In the genomic region with DNA sequence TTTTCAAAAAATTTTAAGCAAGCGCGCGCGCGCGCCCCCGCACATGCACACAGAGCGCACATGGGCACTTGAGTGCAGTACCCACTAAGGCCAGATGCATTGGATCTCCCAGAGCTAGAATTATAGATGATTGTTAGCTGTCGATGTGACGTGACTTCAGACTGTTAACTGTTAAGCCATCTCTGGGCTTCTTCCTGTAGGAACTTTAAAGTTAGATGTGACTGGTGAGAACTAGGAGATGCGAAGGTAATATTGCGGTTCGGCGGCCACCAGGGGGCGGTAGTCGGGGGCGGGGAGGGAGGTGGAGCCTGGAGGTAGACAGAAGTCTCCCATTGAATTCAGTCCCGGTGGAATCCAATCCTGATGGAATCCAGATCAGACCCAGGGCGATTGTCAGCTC, we compare ENCODE assay signal across 8 mouse cellular contexts. TPM values are rescaled to one million over a fixed set of nuclear protein-coding genes. Genes with fewer than 3 reads are reported as not detected.
DNase-seq lines count a peak whose midpoint lies in the region; ATAC-seq and TF ChIP-seq lines count a peak whose summit lies in the region.

No protein-coding gene starts in this region.

- H3K27ac ChIP-seq in embryonic facial prominence, embryonic 11.5 days (replicated peaks; ENCODE audit: low read depth, low read length): no peak overlapping the region
- no peak overlapping the region for H3K27ac ChIP-seq in heart, postnatal 0 days (ENCODE audit: low read depth)

- peak; percentile 62 to 64 for DNase-seq in B cell, adult 2 months
- DNase-seq in Muller cell, postnatal 12 days (ENCODE audit: inconsistent ontology term): peak; percentile 67
- DNase-seq in embryonic facial prominence, embryonic 11.5 days (ENCODE audit: low spot score): peak; percentile 71
- DNase-seq in heart, postnatal 0 days (ENCODE audit: low spot score): no peak
- DNase-seq in layer of hippocampus, postnatal 10 days (ENCODE audit: low spot score in 2 of 2): peak; percentile 71 to 73
- peak; percentile 43 to 72 for DNase-seq in lung, postnatal 4 days
- peak; percentile 90 for DNase-seq in right cerebral cortex, postnatal 4 days
- no peak for DNase-seq in adipocyte (ENCODE audit: low spot score)

- H3K4me3 ChIP-seq in embryonic facial prominence, embryonic 11.5 days (ENCODE audit: low read depth, low read length): no peak overlapping the region
- H3K4me3 ChIP-seq in heart, postnatal 0 days (ENCODE audit: low read depth, low read length): no peak overlapping the region

- H3K9me3 ChIP-seq in embryonic facial prominence, embryonic 11.5 days (replicated peaks; ENCODE audit: control insufficient read depth, low read length): no peaks in the 10 kb centered on the region
- no peaks in the 10 kb centered on the region for H3K9me3 ChIP-seq in heart, postnatal 0 days (replicated peaks; ENCODE audit: control insufficient read depth, low read length)

- no peaks in the 10 kb centered on the region for H3K27me3 ChIP-seq in embryonic facial prominence, embryonic 11.5 days (ENCODE audit: control insufficient read depth, insufficient read depth, low read length)
- H3K27me3 ChIP-seq in heart, postnatal 0 days (ENCODE audit: control insufficient read depth, insufficient read depth, low read length): no peaks in the 10 kb centered on the region

- WGBS in embryonic facial prominence, embryonic 11.5 days: 37% methylated on average over 19 of the region's 19 CpGs
- WGBS in heart, postnatal 0 days: 34% methylated on average over 19 of the region's 19 CpGs

- no peak overlapping the region for H3K9ac ChIP-seq in embryonic facial prominence, embryonic 11.5 days (replicated peaks; ENCODE audit: low read length)
- no peak overlapping the region for H3K9ac ChIP-seq in heart, postnatal 0 days (replicated peaks; ENCODE audit: low read depth, low read length)

- no peak for ATAC-seq in embryonic facial prominence, embryonic 11.5 days (replicated peaks; ENCODE audit: insufficient number of reproducible peaks, low FRiP score, low TSS enrichment, low read depth)
- no peak for ATAC-seq in heart, postnatal 0 days (ENCODE audit: insufficient read depth, low read depth)

- peak; percentile 52 for TF ChIP-seq CTCF in heart, postnatal 0 days (IDR thresholded peaks at IDR 0.05; ENCODE audit: low read depth)

- TF ChIP-seq EP300 in heart, postnatal 0 days (IDR thresholded peaks at IDR 0.05; ENCODE audit: low read depth): no peak

- no peaks in the 10 kb centered on the region for H3K4me1 ChIP-seq in embryonic facial prominence, embryonic 11.5 days (ENCODE audit: control insufficient read depth, insufficient read depth, low read length)
- no peaks in the 10 kb centered on the region for H3K4me1 ChIP-seq in heart, postnatal 0 days (ENCODE audit: control insufficient read depth, insufficient read depth)

- no peaks in the 10 kb centered on the region for H3K36me3 ChIP-seq in embryonic facial prominence, embryonic 11.5 days (replicated peaks; ENCODE audit: control insufficient read depth, insufficient read depth, low read depth, low read length)
- no peaks in the 10 kb centered on the region for H3K36me3 ChIP-seq in heart, postnatal 0 days (replicated peaks; ENCODE audit: control insufficient read depth, insufficient read depth, low read length)

- no peak overlapping the region for H3K4me2 ChIP-seq in embryonic facial prominence, embryonic 11.5 days (ENCODE audit: low read depth, low read length)
- 0 out of 2 replicates have a peak overlapping the region, but pooled peaks have one; percentile 21 for H3K4me2 ChIP-seq in heart, postnatal 0 days (ENCODE audit: low read depth, low read length)

RNA-seq across cellular contexts. Expression of gene Pdpn, which starts 40.8 kb away (rescaled TPM):
- 44.9 and 46.9 TPM in 2 replicates for polyA plus RNA-seq in embryonic facial prominence, embryonic 11.5 days (2014; fragmentation: Nextera tagmentation; extraction: Ambion mirVana)
- total RNA-seq in heart, postnatal 0 days (2014; rRNA removed; ENCODE audit: low replicate concordance): 6.8 and 12.4 TPM in 2 replicates
- 13.6 and 14.9 TPM in 2 replicates for polyA plus RNA-seq in heart, postnatal 0 days (2015; fragmentation: Nextera tagmentation; extraction: Ambion mirVana)
- 10 to 100 TPM; 16.0 to 18.3 TPM for total RNA-seq in layer of hippocampus, postnatal 10 days (2021)

RNA-seq across cellular contexts. Expression of gene Prdm2, which starts 45.7 kb away (rescaled TPM):
- 11.5 and 13.2 TPM in 2 replicates for polyA plus RNA-seq in embryonic facial prominence, embryonic 11.5 days (2014; fragmentation: Nextera tagmentation; extraction: Ambion mirVana)
- 5.5 and 5.7 TPM in 2 replicates for total RNA-seq in heart, postnatal 0 days (2014; rRNA removed; ENCODE audit: low replicate concordance)
- 5.2 and 5.8 TPM in 2 replicates for polyA plus RNA-seq in heart, postnatal 0 days (2015; fragmentation: Nextera tagmentation; extraction: Ambion mirVana)
- 10 to 100 TPM; 29.6 to 31.2 TPM for total RNA-seq in layer of hippocampus, postnatal 10 days (2021)

Comparison
In these comparisons a context has a peak if more than half of its experiments do, and no peak if none do; other contexts are left out.
1. DNase-seq: peak in B cell, adult 2 months (2 of 2), Muller cell, postnatal 12 days (single experiment), embryonic facial prominence, embryonic 11.5 days (single experiment), layer of hippocampus, postnatal 10 days (2 of 2), lung, postnatal 4 days (2 of 2) and right cerebral cortex, postnatal 4 days (single experiment); none in heart, postnatal 0 days (single experiment) and adipocyte (single experiment).